Mouse (Mus musculus): ENCODE data around the gene Atg16l2.
A peak's percentile ranks its signal among the peaks of the same experiment; 100 is the strongest.

Atg16l2 gene

GRCm38 (mm10) chr7:101301881-101302456 lies at the start of gene Atg16l2:
Gene Atg16l2, minus strand, starts transcription at chr7:101302251.
- peak; percentile 98 for DNase-seq (ENCODE audit: low read depth, low spot score)
- Histone ChIP-seq H3K27me3 (ENCODE audit: control insufficient read depth, insufficient read depth, low read length, poor library complexity, severe bottlenecking) (no peaks in the 10 kb centered on the region), H3K36me3 (ENCODE audit: control insufficient read depth, insufficient read depth, low read length, poor library complexity, severe bottlenecking) (peaks cover 3% of the 10 kb centered on the region; the same call in 1 of the 2 replicates)

- Histone ChIP-seq H3K36me3 (ENCODE audit: control insufficient read depth, insufficient read depth, low read length, poor library complexity, severe bottlenecking) (peaks cover 6% of the 10 kb centered on the region), H3K27me3 (ENCODE audit: control insufficient read depth, insufficient read depth, low read length, poor library complexity, severe bottlenecking) (no peaks in the 10 kb centered on the region)
- DNase-seq (ENCODE audit: low read depth, low spot score) = no peak
Observed at GRCm38 (mm10) chr7:101349861-101350260, 47.8 kb upstream of the Atg16l2 start.

GRCm38 (mm10) chr7:101348312-101348711 lies 46.3 kb upstream of the Atg16l2 start:
- peak; percentile 25 for DNase-seq (ENCODE audit: low read depth, low spot score)
- peaks cover 6% of the 10 kb centered on the region for H3K36me3 ChIP-seq (ENCODE audit: control insufficient read depth, insufficient read depth, low read length, poor library complexity, severe bottlenecking)
- H3K27me3 ChIP-seq (ENCODE audit: control insufficient read depth, insufficient read depth, low read length, poor library complexity, severe bottlenecking) = no peaks in the 10 kb centered on the region

- H3K36me3 ChIP-seq (ENCODE audit: control insufficient read depth, insufficient read depth, low read length, poor library complexity, severe bottlenecking) = peaks cover 6% of the 10 kb centered on the region
- DNase-seq (ENCODE audit: low read depth, low spot score) = peak; percentile 81
- H3K27me3 ChIP-seq (ENCODE audit: control insufficient read depth, insufficient read depth, low read length, poor library complexity, severe bottlenecking) = no peaks in the 10 kb centered on the region
Observed at GRCm38 (mm10) chr7:101347767-101348270, 45.8 kb upstream of the Atg16l2 start, which contains the start of gene Arap1. Gene Arap1, plus strand, starts transcription at chr7:101348067.

GRCm38 (mm10) chr7:101346991-101347390 lies 44.9 kb upstream of the Atg16l2 start:
- no peak for DNase-seq (ENCODE audit: low read depth, low spot score)
- no peaks in the 10 kb centered on the region for H3K27me3 ChIP-seq (ENCODE audit: control insufficient read depth, insufficient read depth, low read length, poor library complexity, severe bottlenecking)

GRCm38 (mm10) chr7:101344892-101345291 lies 42.8 kb upstream of the Atg16l2 start:
- no peak for DNase-seq (ENCODE audit: low read depth, low spot score)
- Histone ChIP-seq H3K27me3 (ENCODE audit: control insufficient read depth, insufficient read depth, low read length, poor library complexity, severe bottlenecking) (no peaks in the 10 kb centered on the region), H3K36me3 (ENCODE audit: control insufficient read depth, insufficient read depth, low read length, poor library complexity, severe bottlenecking) (peaks cover 1% of the 10 kb centered on the region)

More at GRCm38 (mm10) chr7:101346991-101347390, 44.9 kb upstream of the Atg16l2 start:
- H3K36me3 ChIP-seq (ENCODE audit: control insufficient read depth, insufficient read depth, low read length, poor library complexity, severe bottlenecking) = peaks cover 6% of the 10 kb centered on the region

GRCm38 (mm10) chr7:101343135-101343534 lies 41.1 kb upstream of the Atg16l2 start:
- DNase-seq (ENCODE audit: low read depth, low spot score) = no peak
- Histone ChIP-seq H3K36me3 (ENCODE audit: control insufficient read depth, insufficient read depth, low read length, poor library complexity, severe bottlenecking) (no peaks in the 10 kb centered on the region; the same call in 1 of the 2 replicates), H3K27me3 (ENCODE audit: control insufficient read depth, insufficient read depth, low read length, poor library complexity, severe bottlenecking) (no peaks in the 10 kb centered on the region)

- no peaks in the 10 kb centered on the region for H3K27me3 ChIP-seq (ENCODE audit: control insufficient read depth, insufficient read depth, low read length, poor library complexity, severe bottlenecking)
- no peak for DNase-seq (ENCODE audit: low read depth, low spot score)
Observed at GRCm38 (mm10) chr7:101341405-101341804, 39.4 kb upstream of the Atg16l2 start.

GRCm38 (mm10) chr7:101337401-101337800 lies 35.4 kb upstream of the Atg16l2 start:
- no peaks in the 10 kb centered on the region for H3K27me3 ChIP-seq (ENCODE audit: control insufficient read depth, insufficient read depth, low read length, poor library complexity, severe bottlenecking)
- DNase-seq (ENCODE audit: low read depth, low spot score) = no peak
- H3K36me3 ChIP-seq (ENCODE audit: control insufficient read depth, insufficient read depth, low read length, poor library complexity, severe bottlenecking) = no peaks in the 10 kb centered on the region

More at GRCm38 (mm10) chr7:101341405-101341804, 39.4 kb upstream of the Atg16l2 start:
- no peaks in the 10 kb centered on the region; the same call in 1 of the 2 replicates for H3K36me3 ChIP-seq (ENCODE audit: control insufficient read depth, insufficient read depth, low read length, poor library complexity, severe bottlenecking)

- no peak for DNase-seq (ENCODE audit: low read depth, low spot score)
- no peaks in the 10 kb centered on the region for H3K36me3 ChIP-seq (ENCODE audit: control insufficient read depth, insufficient read depth, low read length, poor library complexity, severe bottlenecking)
- H3K27me3 ChIP-seq (ENCODE audit: control insufficient read depth, insufficient read depth, low read length, poor library complexity, severe bottlenecking) = no peaks in the 10 kb centered on the region
Observed at GRCm38 (mm10) chr7:101336686-101337085, 34.6 kb upstream of the Atg16l2 start.

- DNase-seq (ENCODE audit: low read depth, low spot score) = no peak
- H3K27me3 ChIP-seq (ENCODE audit: control insufficient read depth, insufficient read depth, low read length, poor library complexity, severe bottlenecking) = no peaks in the 10 kb centered on the region
- H3K36me3 ChIP-seq (ENCODE audit: control insufficient read depth, insufficient read depth, low read length, poor library complexity, severe bottlenecking) = no peaks in the 10 kb centered on the region
Observed at GRCm38 (mm10) chr7:101335228-101335627, 33.2 kb upstream of the Atg16l2 start.

GRCm38 (mm10) chr7:101332045-101332831 lies 30.2 kb upstream of the Atg16l2 start:
- Histone ChIP-seq H3K27me3 (ENCODE audit: control insufficient read depth, insufficient read depth, low read length, poor library complexity, severe bottlenecking) (no peaks in the 10 kb centered on the region), H3K36me3 (ENCODE audit: control insufficient read depth, insufficient read depth, low read length, poor library complexity, severe bottlenecking) (no peaks in the 10 kb centered on the region)
- no peak for DNase-seq (ENCODE audit: low read depth, low spot score)

GRCm38 (mm10) chr7:101330841-101331173 lies 28.8 kb upstream of the Atg16l2 start:
- no peaks in the 10 kb centered on the region for H3K36me3 ChIP-seq (ENCODE audit: control insufficient read depth, insufficient read depth, low read length, poor library complexity, severe bottlenecking)
- DNase-seq (ENCODE audit: low read depth, low spot score) = no peak

GRCm38 (mm10) chr7:101330074-101330840 lies 28.2 kb upstream of the Atg16l2 start:
- no peak for DNase-seq (ENCODE audit: low read depth, low spot score)
- H3K27me3 ChIP-seq (ENCODE audit: control insufficient read depth, insufficient read depth, low read length, poor library complexity, severe bottlenecking) = no peaks in the 10 kb centered on the region

More at GRCm38 (mm10) chr7:101330841-101331173, 28.8 kb upstream of the Atg16l2 start:
- H3K27me3 ChIP-seq (ENCODE audit: control insufficient read depth, insufficient read depth, low read length, poor library complexity, severe bottlenecking) = no peaks in the 10 kb centered on the region

More at GRCm38 (mm10) chr7:101330074-101330840, 28.2 kb upstream of the Atg16l2 start:
- H3K36me3 ChIP-seq (ENCODE audit: control insufficient read depth, insufficient read depth, low read length, poor library complexity, severe bottlenecking) = no peaks in the 10 kb centered on the region
